Mouse (Mus musculus) thymus, postnatal 10 days (tissue): ENCODE measurements around the gene Pcgf2.

Experiments used
- DNase-seq, 2 experiments: peaks; one replicate each; pipeline ENCODE4 v3.0.0; 2021; ENCODE audit warnings: low spot score in 2 of 2

Pcgf2 gene

DNA sequence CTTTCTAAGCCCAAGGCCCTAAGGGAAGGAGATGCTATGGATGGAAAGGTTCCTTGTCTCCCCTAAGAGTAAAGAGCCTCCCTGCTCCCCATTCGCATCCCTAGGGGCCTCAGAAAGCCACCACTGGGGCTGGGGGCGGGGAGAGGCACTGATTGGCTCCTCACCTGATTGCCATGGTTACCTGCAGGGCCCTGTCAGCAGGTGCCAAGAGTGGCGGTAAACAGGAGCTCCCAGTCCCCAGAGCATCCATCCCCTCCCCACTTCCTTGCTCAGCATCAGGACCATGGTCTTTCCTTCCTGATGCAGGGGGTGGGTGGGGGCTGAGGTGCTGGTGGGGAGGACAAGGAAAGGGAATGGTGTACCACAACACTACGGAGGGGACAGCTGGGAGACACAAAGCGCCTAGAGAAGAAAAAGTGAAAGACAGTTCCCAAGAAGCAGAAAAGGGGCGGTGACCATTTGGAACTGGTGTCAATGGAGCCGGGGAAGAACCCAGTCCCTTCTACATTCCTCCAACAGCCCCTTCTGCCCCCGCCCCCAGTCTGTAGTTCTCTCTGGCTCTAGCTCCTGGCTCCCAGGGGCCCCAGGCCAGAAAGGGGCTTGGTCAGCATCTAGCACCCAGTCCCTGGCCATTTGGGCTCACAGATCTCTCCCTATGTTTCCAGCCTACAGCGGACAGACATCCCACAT lies 4.4 kb downstream of the Pcgf2 start:
- DNase-seq: no peak

DNA sequence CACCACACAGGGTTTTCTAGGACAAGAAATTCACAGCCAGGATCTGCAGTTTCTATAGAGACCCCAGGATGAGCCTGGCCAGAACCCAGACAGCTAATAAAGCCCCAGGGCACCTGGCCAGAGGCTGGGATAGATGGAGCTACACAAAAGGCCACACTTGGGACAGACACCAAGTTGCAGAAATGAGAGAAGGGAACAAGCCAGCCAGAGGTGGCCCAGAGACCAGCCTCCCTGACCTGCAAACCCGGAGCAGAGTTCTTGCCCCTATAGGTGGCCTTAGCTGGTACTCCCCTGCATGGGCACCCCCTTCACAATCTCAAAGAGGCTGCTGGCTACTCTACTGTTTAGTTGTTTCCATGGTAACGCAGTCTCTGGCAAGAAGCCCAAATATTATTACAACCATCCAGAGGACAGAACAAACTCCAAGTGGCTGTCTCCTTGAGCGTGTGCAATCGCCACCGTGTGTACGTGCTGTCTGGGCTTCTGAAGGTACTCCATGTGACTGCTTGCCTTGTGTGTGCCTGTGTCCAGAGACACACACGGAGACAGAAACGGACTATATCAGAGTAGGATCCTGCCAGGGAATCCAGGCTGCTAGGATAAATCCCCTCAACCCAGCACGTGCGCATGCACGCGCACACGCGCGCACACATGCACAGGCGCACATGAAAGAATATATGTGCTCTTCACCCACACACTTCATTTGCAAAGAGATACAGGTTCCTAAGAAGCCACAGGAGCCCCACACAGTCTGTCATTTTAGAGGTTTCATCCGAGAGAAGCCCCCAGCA lies 5.2 kb downstream of the Pcgf2 start:
- DNase-seq: no peak

GRCm38 (mm10) chr11:97694435-97694834 lies 5.9 kb downstream of the Pcgf2 start:
- DNase-seq: no peak

- DNase-seq: peak; percentile 62 to 90
Measured at GRCm38 (mm10) chr11:97689861-97690260, 10.4 kb downstream of the Pcgf2 start.

- DNase-seq: no peak
Measured at GRCm38 (mm10) chr11:97687061-97687460, 13.2 kb downstream of the Pcgf2 start.

DNA sequence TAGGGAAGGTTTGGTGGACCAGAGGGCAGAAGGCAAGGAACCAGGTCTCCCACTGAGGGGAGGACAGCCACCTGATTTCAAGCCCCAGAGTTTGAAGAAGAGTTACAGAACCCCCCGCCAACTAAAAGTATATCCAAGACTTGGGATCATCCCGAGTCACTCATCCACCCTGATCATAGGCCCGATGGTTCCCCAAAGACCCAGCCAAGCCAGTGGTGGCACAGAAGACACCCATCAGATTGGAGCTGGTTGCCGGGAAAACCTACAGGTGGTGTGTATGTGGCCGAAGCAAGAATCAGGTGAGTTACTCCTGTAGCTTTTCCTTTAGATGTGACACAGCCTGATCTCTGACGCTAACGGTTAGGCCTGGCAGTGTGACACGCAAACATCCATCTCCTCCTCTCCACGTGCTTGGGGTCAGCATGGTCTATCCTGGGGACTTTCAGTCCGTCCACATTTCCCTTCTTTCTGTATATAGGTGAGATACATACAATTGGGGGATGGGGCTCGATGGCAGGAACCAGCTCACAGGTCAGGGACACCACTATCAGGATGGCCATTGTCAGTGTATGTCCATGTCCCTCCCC lies 13.9 kb downstream of the Pcgf2 start:
- no peak for DNase-seq

- DNase-seq: peak; percentile 70 to 73
Measured at GRCm38 (mm10) chr11:97685613-97686321, 14.5 kb downstream of the Pcgf2 start, which contains the start of gene Cisd3. Gene Cisd3, plus strand, starts transcription at chr11:97685826.

DNA sequence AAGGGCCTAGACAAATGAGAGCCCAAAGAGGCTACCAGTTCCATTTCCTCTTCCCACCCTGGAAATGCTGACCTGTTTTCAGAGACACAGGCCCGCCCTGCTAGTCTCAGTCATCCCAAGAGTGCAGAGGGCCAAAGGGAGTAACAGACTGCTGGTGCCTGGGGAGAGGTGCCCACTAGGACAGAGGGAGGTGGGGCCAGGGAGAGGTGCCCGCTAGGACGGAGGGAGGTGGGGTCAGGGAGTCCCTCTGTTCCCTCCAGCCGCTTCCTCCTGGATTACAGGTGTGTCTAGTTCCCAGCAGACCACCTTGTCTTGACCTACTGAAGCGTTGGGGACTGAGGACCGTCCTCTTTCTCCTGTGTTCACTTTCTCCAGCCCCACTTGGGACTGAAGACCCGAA lies 15.5 kb downstream of the Pcgf2 start:
- no peak for DNase-seq

- DNase-seq: peak; percentile 61 to 62
Measured at GRCm38 (mm10) chr11:97684063-97684680, 16.1 kb downstream of the Pcgf2 start.

- no peak for DNase-seq
Measured at GRCm38 (mm10) chr11:97682504-97683055, 17.7 kb downstream of the Pcgf2 start.

DNA sequence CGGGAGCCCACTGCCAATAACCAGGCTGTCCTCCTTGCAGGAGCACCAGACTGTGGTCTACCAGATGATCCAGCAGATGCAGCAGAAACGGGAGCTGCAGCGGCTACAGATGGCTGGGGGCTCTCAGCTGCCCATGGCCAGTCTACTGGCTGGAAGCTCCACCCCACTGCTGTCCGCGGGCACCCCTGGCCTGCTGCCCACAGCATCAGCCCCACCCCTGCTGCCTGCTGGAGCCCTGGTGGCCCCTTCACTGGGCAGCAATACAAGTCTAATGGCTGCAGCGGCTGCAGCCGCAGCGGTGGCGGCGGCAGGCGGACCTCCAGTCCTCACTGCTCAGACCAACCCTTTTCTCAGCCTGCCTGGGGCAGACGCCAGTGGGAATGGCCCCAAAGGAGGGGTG lies 19.9 kb downstream of the Pcgf2 start:
- DNase-seq: no peak

GRCm38 (mm10) chr11:97678301-97678700 lies 22.0 kb downstream of the Pcgf2 start:
- DNase-seq: no peak

DNA sequence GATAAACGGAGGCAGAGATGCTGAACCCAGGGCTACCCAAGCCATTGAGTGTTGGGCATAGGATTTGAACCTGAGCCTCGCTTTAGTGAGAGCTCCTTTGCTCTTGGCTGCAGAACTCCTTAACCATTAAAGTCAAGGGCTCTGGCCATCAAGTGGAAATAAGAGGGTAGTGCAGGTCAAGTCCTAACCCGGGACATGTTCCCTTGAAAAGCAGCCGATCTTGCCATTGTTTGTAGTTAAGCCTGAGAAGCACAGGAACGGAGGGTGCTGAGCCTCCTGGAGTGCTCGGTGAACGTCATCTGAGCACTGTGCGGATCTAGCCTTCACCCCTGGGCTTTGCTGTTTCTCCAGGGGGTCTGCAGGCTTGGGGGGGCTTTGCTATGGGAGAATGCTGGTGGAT lies 22.5 kb downstream of the Pcgf2 start:
- DNase-seq: no peak

GRCm38 (mm10) chr11:97677381-97677780 lies 22.9 kb downstream of the Pcgf2 start:
- DNase-seq: no peak

DNA sequence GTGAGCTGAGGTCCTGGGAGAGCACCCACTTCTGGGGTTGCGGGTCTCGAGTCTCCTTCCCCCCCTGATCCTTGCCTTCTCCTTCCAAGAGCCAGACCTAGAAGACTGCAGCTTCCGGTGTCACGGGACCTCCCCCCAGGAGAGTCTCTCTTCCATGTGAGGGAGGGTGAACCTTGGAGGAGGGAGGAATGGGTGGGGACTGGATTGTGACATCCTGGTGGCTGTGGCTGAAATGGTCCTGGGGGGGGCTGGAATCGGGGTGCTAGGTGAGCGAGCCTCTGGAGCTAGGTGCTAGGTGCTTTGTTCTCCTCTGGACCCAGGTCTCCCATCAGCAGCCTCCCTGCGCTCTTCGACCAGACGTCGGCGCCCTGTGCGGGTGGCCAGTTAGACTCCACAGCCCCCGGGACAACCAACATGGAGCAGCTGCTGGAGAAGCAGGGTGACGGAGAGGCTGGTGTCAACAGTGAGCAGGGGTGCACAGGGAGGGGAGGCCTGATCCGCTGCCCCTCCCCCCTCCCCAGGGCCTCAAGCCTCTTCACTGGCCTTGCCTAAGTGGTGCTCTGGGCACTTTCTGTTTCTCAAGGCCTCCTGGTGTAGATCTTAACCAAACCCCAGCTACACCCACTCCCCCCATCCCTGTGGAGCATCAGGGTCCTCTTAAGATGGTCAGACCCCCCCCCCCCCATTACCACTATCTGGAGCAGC lies 24.1 kb downstream of the Pcgf2 start:
- DNase-seq: no peak

- DNase-seq: no peak
Measured at GRCm38 (mm10) chr11:97673148-97673547, 27.1 kb downstream of the Pcgf2 start.

GRCm38 (mm10) chr11:97671177-97671527 lies 29.1 kb downstream of the Pcgf2 start:
- no peak for DNase-seq

- DNase-seq: no peak
Measured at GRCm38 (mm10) chr11:97670234-97671176, 29.8 kb downstream of the Pcgf2 start.

DNA sequence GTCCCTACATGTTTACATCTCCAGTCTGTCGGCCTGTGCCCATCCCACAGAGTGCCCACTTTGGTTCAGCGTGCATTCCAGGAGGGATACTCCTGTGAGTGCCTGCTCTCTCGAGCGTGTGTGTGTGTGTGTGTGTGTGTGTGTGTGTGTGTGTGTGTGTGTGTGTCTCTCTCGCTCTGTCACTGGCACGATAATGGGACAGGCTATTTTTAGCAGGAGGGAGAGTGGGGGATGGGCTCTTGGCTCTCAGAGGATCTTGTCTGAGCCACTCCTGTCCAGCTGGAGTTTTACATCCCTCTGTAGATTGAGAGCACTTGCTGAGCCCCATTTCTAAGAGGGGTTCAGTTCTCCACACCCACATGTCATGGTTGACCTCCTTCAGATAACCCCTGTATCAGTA lies 30.5 kb downstream of the Pcgf2 start:
- no peak for DNase-seq

DNA sequence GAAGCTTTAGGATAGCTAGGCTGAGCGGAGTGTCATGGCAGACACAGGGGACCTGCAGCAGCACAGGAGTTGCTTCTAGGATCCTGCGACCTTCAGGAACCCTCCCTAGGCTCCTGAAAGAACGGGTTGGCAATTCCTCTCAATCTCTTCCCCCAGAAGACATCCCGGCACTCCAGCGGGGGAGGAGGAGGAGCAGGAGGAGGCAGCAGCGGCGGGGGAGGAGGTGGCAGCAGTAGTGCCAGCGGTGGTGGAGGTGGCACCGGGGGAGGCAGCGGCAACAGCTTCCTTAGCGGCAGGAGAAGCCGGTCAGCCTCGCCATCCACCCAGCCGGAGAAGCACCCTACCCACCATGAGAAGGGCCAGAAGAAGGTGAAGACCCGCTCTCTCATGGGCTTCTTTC lies 31.0 kb downstream of the Pcgf2 start:
- no peak for DNase-seq
